Mouse (Mus musculus): ENCODE data around the gene Dpf3.

- TF ChIP-seq POLR2A (IDR thresholded peaks at IDR 0.05; ENCODE audit: extremely low read depth, insufficient read depth, low read length), result no peak
- no peak for TF ChIP-seq CTCF (IDR thresholded peaks at IDR 0.05; ENCODE audit: extremely low read depth, insufficient read depth, low read length)
These were observed 307.7 kb downstream of the Dpf3 start for GRCm38 (mm10) chr12:83179860-83180259.
